Mouse (Mus musculus) C2C12 (cell line): ENCODE results near the gene Zfp638.

Experiments
- CEBPB ChIP-seq: IDR thresholded peaks from one replicate; pipeline ENCODE4 v1.6.1; 2011; ENCODE audit warnings: low read depth, mild to moderate bottlenecking, control low read depth, moderate library complexity
- CTCF ChIP-seq: IDR thresholded peaks from one replicate; pipeline ENCODE4 v1.5.1; 2011; ENCODE audit not compliant: control insufficient read depth, insufficient read depth, insufficient read length
- USF1 ChIP-seq: IDR thresholded peaks from one replicate; pipeline ENCODE4 v1.6.1; 2011; ENCODE audit warnings: low read depth, mild to moderate bottlenecking, control low read depth, moderate library complexity

DNA sequence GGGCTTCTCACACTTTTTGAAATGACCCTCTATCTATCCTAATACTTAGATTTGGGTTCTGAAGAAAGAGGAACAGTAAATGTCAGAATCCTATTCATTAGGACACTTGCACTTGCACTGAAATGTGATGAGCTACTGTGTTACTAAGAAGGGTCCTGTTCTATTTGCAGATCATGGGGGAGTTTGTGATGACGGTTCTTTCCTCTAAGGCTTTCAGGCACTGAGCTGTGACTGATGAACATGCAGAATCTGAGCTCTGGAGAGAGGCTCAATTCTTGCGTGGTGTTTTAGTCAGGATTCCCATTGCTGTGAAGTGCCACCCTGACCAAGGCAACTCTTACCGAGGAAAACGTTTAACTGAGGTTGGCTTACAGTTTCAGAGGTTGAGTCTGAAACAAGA is 32.2 kb downstream of the Zfp638 start:
- TF ChIP-seq CTCF (no peak), USF1 (no peak), CEBPB (no peak)
